Mouse (Mus musculus): Measurements from ENCODE around the gene Ptpn11. TPM values are rescaled to one million over a fixed set of nuclear protein-coding genes. Genes with fewer than 3 reads are reported as not detected.
A peak's percentile ranks its signal among the peaks of the same experiment; 100 is the strongest.

Gene Ptpn11
- polyA plus RNA-seq, 1 experiment from 2014 or later, result 15.8 TPM

GRCm38 (mm10) chr5:121172835-121173234 lies 18.4 kb downstream of the Ptpn11 start:
- Histone ChIP-seq H3K27ac (no peak overlapping the region), H3K9ac (no peak overlapping the region), H3K4me1 (peaks cover 30% of the 10 kb centered on the region; the same call in 1 of the 2 replicates), H3K4me3 (no peak overlapping the region), H3K36me3 (peaks cover 62% of the 10 kb centered on the region), H3K9me3 (replicated peaks) (no peaks in the 10 kb centered on the region), H3K27me3 (replicated peaks) (no peaks in the 10 kb centered on the region), H3K4me2 (no peak overlapping the region)
- 84% methylated on average over 4 of the region's 4 CpGs for WGBS (ENCODE audit: insufficient replicate concordance)
- ATAC-seq, result no peak

GRCm38 (mm10) chr5:121169588-121169987 lies 21.6 kb downstream of the Ptpn11 start:
- H3K4me1 ChIP-seq, result peaks cover 12% of the 10 kb centered on the region; the same call in 1 of the 2 replicates
- no peak overlapping the region for H3K4me3 ChIP-seq
- WGBS (ENCODE audit: insufficient replicate concordance), result 77% methylated on average over 2 of the region's 2 CpGs
- H3K9ac ChIP-seq, result no peak overlapping the region
- no peaks in the 10 kb centered on the region for H3K9me3 ChIP-seq (replicated peaks)
- no peak overlapping the region for H3K27ac ChIP-seq
- H3K27me3 ChIP-seq (replicated peaks), result no peaks in the 10 kb centered on the region
- ATAC-seq, result no peak
- H3K4me2 ChIP-seq, result no peak overlapping the region
- H3K36me3 ChIP-seq, result peaks cover 80% of the 10 kb centered on the region

- Histone ChIP-seq H3K36me3 (peaks cover 94% of the 10 kb centered on the region), H3K27ac (no peak overlapping the region), H3K27me3 (replicated peaks) (no peaks in the 10 kb centered on the region), H3K9ac (no peak overlapping the region), H3K4me3 (no peak overlapping the region), H3K9me3 (replicated peaks) (no peaks in the 10 kb centered on the region), H3K4me2 (no peak overlapping the region), H3K4me1 (no peaks in the 10 kb centered on the region)
- WGBS (ENCODE audit: insufficient replicate concordance), result 90% methylated on average over 6 of the region's 6 CpGs
- ATAC-seq, result no peak
Measured at GRCm38 (mm10) chr5:121166884-121167283, 24.3 kb downstream of the Ptpn11 start.

- no peak overlapping the region for H3K27ac ChIP-seq
- H3K4me1 ChIP-seq, result no peaks in the 10 kb centered on the region
- WGBS (ENCODE audit: insufficient replicate concordance), result 88% methylated on average over 7 of the region's 7 CpGs
- no peak overlapping the region for H3K4me2 ChIP-seq
- peaks cover 100% of the 10 kb centered on the region for H3K36me3 ChIP-seq
- no peaks in the 10 kb centered on the region for H3K27me3 ChIP-seq (replicated peaks)
- no peak for ATAC-seq
- no peak overlapping the region for H3K9ac ChIP-seq
- no peaks in the 10 kb centered on the region for H3K9me3 ChIP-seq (replicated peaks)
- no peak overlapping the region for H3K4me3 ChIP-seq
Measured at GRCm38 (mm10) chr5:121162923-121163322, 28.3 kb downstream of the Ptpn11 start.

GRCm38 (mm10) chr5:121162285-121162684 lies 28.9 kb downstream of the Ptpn11 start:
- peaks cover 100% of the 10 kb centered on the region for H3K36me3 ChIP-seq

GRCm38 (mm10) chr5:121158966-121159365 lies 32.2 kb downstream of the Ptpn11 start:
- no peak overlapping the region for H3K9ac ChIP-seq
- no peaks in the 10 kb centered on the region for H3K9me3 ChIP-seq (replicated peaks)
- 83% methylated on average over 7 of the region's 7 CpGs for WGBS (ENCODE audit: insufficient replicate concordance)
- no peak overlapping the region for H3K4me3 ChIP-seq
- no peaks in the 10 kb centered on the region for H3K27me3 ChIP-seq (replicated peaks)
- no peak overlapping the region for H3K4me2 ChIP-seq
- no peak for ATAC-seq
- H3K36me3 ChIP-seq, result peaks cover 99% of the 10 kb centered on the region
- no peaks in the 10 kb centered on the region for H3K4me1 ChIP-seq
- no peak overlapping the region for H3K27ac ChIP-seq

More at GRCm38 (mm10) chr5:121162285-121162684, 28.9 kb downstream of the Ptpn11 start:
- Histone ChIP-seq H3K4me1 (no peaks in the 10 kb centered on the region), H3K4me3 (no peak overlapping the region), H3K27me3 (replicated peaks) (no peaks in the 10 kb centered on the region), H3K27ac (no peak overlapping the region), H3K9ac (no peak overlapping the region), H3K4me2 (no peak overlapping the region), H3K9me3 (replicated peaks) (no peaks in the 10 kb centered on the region)
- ATAC-seq, result no peak
- 89% methylated on average over 5 of the region's 5 CpGs for WGBS (ENCODE audit: insufficient replicate concordance)

- Histone ChIP-seq H3K9me3 (replicated peaks) (no peaks in the 10 kb centered on the region), H3K36me3 (peaks cover 99% of the 10 kb centered on the region), H3K9ac (no peak overlapping the region), H3K27ac (no peak overlapping the region), H3K4me2 (no peak overlapping the region), H3K27me3 (replicated peaks) (no peaks in the 10 kb centered on the region), H3K4me3 (no peak overlapping the region), H3K4me1 (no peaks in the 10 kb centered on the region)
- no peak for ATAC-seq
- 89% methylated on average over 5 of the region's 5 CpGs for WGBS (ENCODE audit: insufficient replicate concordance)
Measured at GRCm38 (mm10) chr5:121157489-121157888, 33.7 kb downstream of the Ptpn11 start.

DNA sequence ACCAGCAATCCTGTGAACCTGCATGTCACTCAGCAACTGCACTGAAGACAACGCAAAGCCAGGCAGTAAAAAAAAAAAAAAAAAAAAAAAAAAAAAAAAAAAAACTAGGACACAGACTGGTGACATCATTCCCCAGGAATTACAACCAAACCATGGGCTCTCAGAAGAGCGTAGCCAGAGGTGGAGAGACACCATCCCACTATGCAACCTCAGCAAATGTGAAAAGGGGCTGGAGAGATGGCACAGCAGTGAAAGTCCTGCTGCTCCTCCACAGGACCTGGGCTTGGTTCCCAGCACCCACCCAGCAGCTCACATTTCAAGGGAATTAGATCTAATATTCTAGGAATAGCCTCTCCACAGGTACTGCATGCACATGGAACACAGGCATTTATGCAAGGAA lies 34.2 kb downstream of the Ptpn11 start:
- Histone ChIP-seq H3K4me2 (no peak overlapping the region), H3K4me1 (no peaks in the 10 kb centered on the region), H3K9me3 (replicated peaks) (no peaks in the 10 kb centered on the region), H3K36me3 (peaks cover 99% of the 10 kb centered on the region), H3K27ac (no peak overlapping the region), H3K9ac (no peak overlapping the region), H3K27me3 (replicated peaks) (no peaks in the 10 kb centered on the region), H3K4me3 (no peak overlapping the region)
- ATAC-seq, result no peak
- WGBS (ENCODE audit: insufficient replicate concordance), result 77% methylated on average over 2 of the region's 2 CpGs

- Histone ChIP-seq H3K9me3 (replicated peaks) (no peaks in the 10 kb centered on the region), H3K36me3 (peaks cover 99% of the 10 kb centered on the region), H3K27me3 (replicated peaks) (no peaks in the 10 kb centered on the region), H3K9ac (no peak overlapping the region), H3K27ac (no peak overlapping the region), H3K4me3 (no peak overlapping the region), H3K4me2 (no peak overlapping the region), H3K4me1 (no peaks in the 10 kb centered on the region)
- no peak for ATAC-seq
- 85% methylated on average over 4 of the region's 4 CpGs for WGBS (ENCODE audit: insufficient replicate concordance)
Measured at GRCm38 (mm10) chr5:121156121-121156520, 35.1 kb downstream of the Ptpn11 start.

DNA sequence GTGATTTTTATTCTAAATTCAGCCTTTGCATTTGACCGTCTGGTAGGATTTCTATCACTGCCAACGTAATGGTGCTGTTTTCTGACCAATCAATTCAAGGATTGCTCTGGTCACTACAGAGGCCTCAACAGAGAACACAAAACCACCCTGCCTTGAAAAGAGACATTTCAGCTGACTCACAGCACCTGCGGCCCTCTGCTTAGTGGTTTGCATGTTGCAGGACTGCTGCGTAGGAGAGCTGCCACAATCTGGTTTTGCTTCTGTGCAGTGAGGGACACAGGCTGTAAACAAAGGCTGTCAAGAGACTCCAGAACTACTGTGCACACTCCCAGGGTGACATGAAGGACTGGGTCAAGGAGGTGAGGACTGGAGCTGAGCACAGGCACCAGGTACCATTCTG lies 40.5 kb downstream of the Ptpn11 start:
- Histone ChIP-seq H3K4me3 (no peak overlapping the region), H3K4me2 (no peak overlapping the region), H3K27ac (no peak overlapping the region), H3K4me1 (no peaks in the 10 kb centered on the region), H3K27me3 (replicated peaks) (no peaks in the 10 kb centered on the region), H3K9me3 (replicated peaks) (no peaks in the 10 kb centered on the region), H3K36me3 (peaks cover 99% of the 10 kb centered on the region), H3K9ac (no peak overlapping the region)
- WGBS (ENCODE audit: insufficient replicate concordance), result 82% methylated on average over 4 of the region's 4 CpGs
- no peak for ATAC-seq

- no peaks in the 10 kb centered on the region for H3K27me3 ChIP-seq (replicated peaks)
- peaks cover 99% of the 10 kb centered on the region for H3K36me3 ChIP-seq
- no peak overlapping the region for H3K4me3 ChIP-seq
- 71% methylated on average over 1 of the region's 1 CpGs for whole genome bisulfite sequencing (ENCODE audit: insufficient replicate concordance)
- no peak overlapping the region for H3K4me2 ChIP-seq
- 0 out of 2 replicates have a peak, but pooled peaks have one; percentile 30 for ATAC-seq
- H3K4me1 ChIP-seq, result no peaks in the 10 kb centered on the region
- no peak overlapping the region for H3K9ac ChIP-seq
- no peaks in the 10 kb centered on the region for H3K9me3 ChIP-seq (replicated peaks)
- no peak overlapping the region for H3K27ac ChIP-seq
Measured at GRCm38 (mm10) chr5:121149246-121149645, 42.0 kb downstream of the Ptpn11 start.

DNA sequence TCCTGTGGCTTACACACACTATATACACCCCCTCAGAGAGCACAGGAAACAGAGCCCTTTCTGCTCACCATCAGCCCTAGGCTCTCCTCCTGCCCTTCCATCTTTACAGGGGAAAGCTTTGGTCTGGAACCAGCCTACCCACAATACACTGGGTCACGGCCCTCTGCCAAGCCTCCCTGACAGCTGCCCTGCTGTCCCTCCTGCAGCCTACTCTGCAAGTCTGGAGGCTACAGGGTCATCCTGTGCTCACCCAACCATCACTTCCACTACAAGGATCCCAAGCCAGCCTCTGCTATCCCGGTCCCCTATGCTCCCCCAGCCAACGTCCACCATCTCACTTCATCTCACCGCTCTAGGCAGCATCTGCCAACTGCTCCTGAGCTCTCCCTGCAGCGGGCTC lies 44.9 kb downstream of the Ptpn11 start:
- no peaks in the 10 kb centered on the region for H3K4me1 ChIP-seq
- no peak overlapping the region for H3K4me3 ChIP-seq
- H3K4me2 ChIP-seq, result no peak overlapping the region
- H3K27me3 ChIP-seq (replicated peaks), result no peaks in the 10 kb centered on the region
- H3K27ac ChIP-seq, result no peak overlapping the region
- peaks cover 99% of the 10 kb centered on the region for H3K36me3 ChIP-seq
- WGBS (ENCODE audit: insufficient replicate concordance), result 92% methylated on average over 5 of the region's 5 CpGs
- ATAC-seq, result no peak
- H3K9me3 ChIP-seq (replicated peaks), result no peaks in the 10 kb centered on the region
- no peak overlapping the region for H3K9ac ChIP-seq

DNA sequence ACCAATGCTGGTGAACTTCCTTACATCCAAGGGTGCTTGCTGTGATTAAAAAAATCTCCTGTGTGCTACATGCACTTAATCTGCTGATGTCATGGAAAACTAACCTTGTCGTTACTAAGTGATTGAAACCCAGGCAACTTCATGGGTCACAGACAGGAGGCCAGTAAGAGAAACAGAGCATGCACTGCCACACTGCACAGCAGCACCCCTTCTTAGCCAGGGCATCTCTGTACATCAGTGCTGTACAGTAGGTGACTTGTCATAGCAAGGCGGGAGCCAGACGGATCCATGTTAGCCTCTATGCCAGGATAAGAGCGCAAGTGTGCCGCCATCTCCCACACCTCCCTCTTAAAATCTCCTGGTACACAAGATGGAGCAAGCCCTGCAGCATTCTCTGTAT lies 45.6 kb downstream of the Ptpn11 start:
- H3K27ac ChIP-seq, result no peak overlapping the region
- no peak for ATAC-seq
- H3K4me1 ChIP-seq, result no peaks in the 10 kb centered on the region
- no peak overlapping the region for H3K4me3 ChIP-seq
- no peak overlapping the region for H3K4me2 ChIP-seq
- peaks cover 99% of the 10 kb centered on the region for H3K36me3 ChIP-seq
- no peaks in the 10 kb centered on the region for H3K27me3 ChIP-seq (replicated peaks)
- no peaks in the 10 kb centered on the region for H3K9me3 ChIP-seq (replicated peaks)
- H3K9ac ChIP-seq, result no peak overlapping the region
- 86% methylated on average over 5 of the region's 5 CpGs for WGBS (ENCODE audit: insufficient replicate concordance)
